Mouse (Mus musculus) cortical plate, adult 2 months (tissue): ENCODE results near the gene Fzd2.

Source experiments
- CTCF ChIP-seq: fragments of 200-500 bp; IDR thresholded peaks from 2 replicates; pipeline ENCODE4 v1.5.1; 2011; ENCODE audit warnings: mild to moderate bottlenecking, control low read depth, low read length; ENCODE audit not compliant: insufficient read depth; ENCODE audit errors: extremely low read depth
- POLR2A ChIP-seq: fragments of 200-500 bp; IDR thresholded peaks from 2 replicates; pipeline ENCODE4 v1.6.1; 2011; ENCODE audit warnings: mild to moderate bottlenecking, low read length, control low read depth; ENCODE audit not compliant: insufficient read depth; ENCODE audit errors: extremely low read depth

GRCm38 (mm10) chr11:102656326-102656926 is 52.2 kb downstream of the Fzd2 start:
- TF ChIP-seq CTCF = no peak; the same call in 1 of the 2 replicates
- TF ChIP-seq POLR2A = no peak
